Mouse (Mus musculus): ENCODE data around the gene Rps6kc1. TPM values are rescaled to one million over a fixed set of nuclear protein-coding genes. Genes with fewer than 3 reads are reported as not detected.

Gene Rps6kc1
- total and polyA plus RNA-seq, 2 experiments from 2014 or later = 21.0 to 35.9 TPM

GRCm38 (mm10) chr1:190944109-190944760, 32.7 kb upstream of the Rps6kc1 start:
- no peak overlapping the region for H3K4me2 ChIP-seq (ENCODE audit: low read depth, low read length)
- ATAC-seq = peak; percentile 90
- no peak overlapping the region for H3K9ac ChIP-seq (replicated peaks; ENCODE audit: low read length)
- H3K4me1 ChIP-seq (ENCODE audit: insufficient read depth, low read length) = no peaks in the 10 kb centered on the region
- H3K27me3 ChIP-seq (ENCODE audit: insufficient read depth, low read length) = no peaks in the 10 kb centered on the region
- H3K36me3 ChIP-seq (ENCODE audit: insufficient read depth, low read length) = peaks cover 62% of the 10 kb centered on the region
- peak; percentile 91 for TF ChIP-seq CTCF (IDR thresholded peaks at IDR 0.05; ENCODE audit: low read depth)
- H3K4me3 ChIP-seq (ENCODE audit: low read length) = no peak overlapping the region
- 52% methylated on average over 6 of the region's 6 CpGs for WGBS
- no peaks in the 10 kb centered on the region for H3K9me3 ChIP-seq (ENCODE audit: low read length)
- no peak overlapping the region for H3K27ac ChIP-seq
- DNase-seq (ENCODE audit: low spot score) = peak; percentile 86

GRCm38 (mm10) chr1:190939803-190940202, 28.2 kb upstream of the Rps6kc1 start:
- no peak overlapping the region for H3K4me2 ChIP-seq (ENCODE audit: low read depth, low read length)
- no peak for ATAC-seq
- no peaks in the 10 kb centered on the region for H3K4me1 ChIP-seq (ENCODE audit: insufficient read depth, low read length)
- H3K27ac ChIP-seq = no peak overlapping the region
- 80% methylated on average over 7 of the region's 7 CpGs for WGBS
- no peak for DNase-seq (ENCODE audit: low spot score)
- H3K27me3 ChIP-seq (ENCODE audit: insufficient read depth, low read length) = no peaks in the 10 kb centered on the region
- no peak overlapping the region for H3K4me3 ChIP-seq (ENCODE audit: low read length)
- H3K9ac ChIP-seq (replicated peaks; ENCODE audit: low read length) = no peak overlapping the region
- TF ChIP-seq CTCF (IDR thresholded peaks at IDR 0.05; ENCODE audit: low read depth) = no peak
- peaks cover 52% of the 10 kb centered on the region for H3K36me3 ChIP-seq (ENCODE audit: insufficient read depth, low read length)
- no peaks in the 10 kb centered on the region for H3K9me3 ChIP-seq (ENCODE audit: low read length)

- DNase-seq (ENCODE audit: low spot score) = no peak
- Histone ChIP-seq H3K9ac (replicated peaks; ENCODE audit: low read length) (no peak overlapping the region), H3K27ac (no peak overlapping the region), H3K27me3 (ENCODE audit: insufficient read depth, low read length) (no peaks in the 10 kb centered on the region), H3K9me3 (ENCODE audit: low read length) (no peaks in the 10 kb centered on the region), H3K4me3 (ENCODE audit: low read length) (no peak overlapping the region), H3K36me3 (ENCODE audit: insufficient read depth, low read length) (peaks cover 8% of the 10 kb centered on the region; the same call in 1 of the 2 replicates), H3K4me1 (ENCODE audit: insufficient read depth, low read length) (peaks cover 4% of the 10 kb centered on the region; the same call in 1 of the 2 replicates), H3K4me2 (ENCODE audit: low read depth, low read length) (no peak overlapping the region)
- TF ChIP-seq CTCF (IDR thresholded peaks at IDR 0.05; ENCODE audit: low read depth) = no peak
- 94% methylated on average over 6 of the region's 6 CpGs for WGBS
- ATAC-seq = no peak
Observed at GRCm38 (mm10) chr1:190930181-190930580, 18.6 kb upstream of the Rps6kc1 start.

GRCm38 (mm10) chr1:190929010-190929695, 17.6 kb upstream of the Rps6kc1 start:
- Histone ChIP-seq H3K9me3 (ENCODE audit: low read length) (no peaks in the 10 kb centered on the region), H3K4me2 (ENCODE audit: low read depth, low read length) (peak overlapping the region; percentile 76), H3K4me1 (ENCODE audit: insufficient read depth, low read length) (peaks cover 4% of the 10 kb centered on the region; the same call in 1 of the 2 replicates), H3K4me3 (ENCODE audit: low read length) (peak overlapping the region; percentile 56), H3K36me3 (ENCODE audit: insufficient read depth, low read length) (no peaks in the 10 kb centered on the region), H3K9ac (replicated peaks; ENCODE audit: low read length) (peak overlapping the region; percentile 83), H3K27ac (peak overlapping the region; percentile 98), H3K27me3 (ENCODE audit: insufficient read depth, low read length) (no peaks in the 10 kb centered on the region)
- ATAC-seq (no peak; the same call in 1 of the 2 replicates), DNase-seq (ENCODE audit: low spot score) (no peak)
- 5% methylated on average over 27 of the region's 27 CpGs for WGBS
- no peak for TF ChIP-seq CTCF (IDR thresholded peaks at IDR 0.05; ENCODE audit: low read depth)

GRCm38 (mm10) chr1:190928370-190929009, 16.9 kb upstream of the Rps6kc1 start:
- peak; percentile 96 for ATAC-seq
- peak overlapping the region; percentile 98 for H3K27ac ChIP-seq
- no peak for TF ChIP-seq CTCF (IDR thresholded peaks at IDR 0.05; ENCODE audit: low read depth)

GRCm38 (mm10) chr1:190927751-190928369, 16.3 kb upstream of the Rps6kc1 start:
- peak overlapping the region; percentile 56 for H3K4me3 ChIP-seq (ENCODE audit: low read length)
- no peaks in the 10 kb centered on the region for H3K9me3 ChIP-seq (ENCODE audit: low read length)
- H3K36me3 ChIP-seq (ENCODE audit: insufficient read depth, low read length) = no peaks in the 10 kb centered on the region
- H3K9ac ChIP-seq (replicated peaks; ENCODE audit: low read length) = peak overlapping the region; percentile 83
- H3K27me3 ChIP-seq (ENCODE audit: insufficient read depth, low read length) = no peaks in the 10 kb centered on the region
- peak overlapping the region; percentile 76 for H3K4me2 ChIP-seq (ENCODE audit: low read depth, low read length)
- TF ChIP-seq CTCF (IDR thresholded peaks at IDR 0.05; ENCODE audit: low read depth) = no peak
- DNase-seq (ENCODE audit: low spot score) (peak; percentile 29), ATAC-seq (peak; percentile 39)
- H3K27ac ChIP-seq = peak overlapping the region; percentile 98
- peaks cover 4% of the 10 kb centered on the region; the same call in 1 of the 2 replicates for H3K4me1 ChIP-seq (ENCODE audit: insufficient read depth, low read length)
- 16% methylated on average over 16 of the region's 16 CpGs for WGBS

More at GRCm38 (mm10) chr1:190928370-190929009, 16.9 kb upstream of the Rps6kc1 start:
- Histone ChIP-seq H3K4me1 (ENCODE audit: insufficient read depth, low read length) (peaks cover 4% of the 10 kb centered on the region; the same call in 1 of the 2 replicates), H3K9ac (replicated peaks; ENCODE audit: low read length) (peak overlapping the region; percentile 83), H3K4me2 (ENCODE audit: low read depth, low read length) (peak overlapping the region; percentile 76), H3K9me3 (ENCODE audit: low read length) (no peaks in the 10 kb centered on the region), H3K4me3 (ENCODE audit: low read length) (peak overlapping the region; percentile 56), H3K36me3 (ENCODE audit: insufficient read depth, low read length) (no peaks in the 10 kb centered on the region), H3K27me3 (ENCODE audit: insufficient read depth, low read length) (no peaks in the 10 kb centered on the region)
- DNase-seq (ENCODE audit: low spot score) = peak; percentile 98
- WGBS = under 1% methylated on average over 53 of the region's 79 CpGs

Measured in hindbrain, postnatal 0 days (tissue).